Mouse (Mus musculus) CH12.LX (cell line): Measurements from ENCODE around the gene Cnih3. TPM values are rescaled to one million over a fixed set of nuclear protein-coding genes. Genes with fewer than 3 reads are reported as not detected.

Experiments
- DNase-seq: peaks from one replicate; pipeline ENCODE4 v3.0.0-alpha.2; 2013; ENCODE audit errors: extremely low read depth
- H3K27ac ChIP-seq: 2 replicates; pipeline ENCODE4 v1.5.1; 2012; ENCODE audit warnings: low read depth, mild to moderate bottlenecking, control low read depth, moderate library complexity; ENCODE audit not compliant: insufficient read depth
- H3K27me3 ChIP-seq: replicated peaks from 2 replicates; pipeline ENCODE3; 2012; ENCODE audit warnings: inconsistent platforms
- H3K36me3 ChIP-seq, 2 experiments: replicated peaks in 1 of 2; 2 replicates each; pipeline versions ENCODE3 to v1.6.1; 2012; ENCODE audit warnings: inconsistent platforms in 1 of 2, low read length in 1 of 2, mild to moderate bottlenecking in 1 of 2, mixed read lengths in 1 of 2, moderate library complexity in 1 of 2; ENCODE audit not compliant: control insufficient read depth in 1 of 2, insufficient read depth in 1 of 2
- H3K4me1 ChIP-seq, 2 experiments: 2 replicates each; pipeline ENCODE4 v1.6.1; 2012; ENCODE audit warnings: inconsistent platforms in 1 of 2, moderate library complexity in 1 of 2; ENCODE audit not compliant: insufficient read depth in 2 of 2, control insufficient read depth in 1 of 2
- H3K4me2 ChIP-seq: 2 replicates; pipeline ENCODE4 v1.6.1; 2012; ENCODE audit warnings: low read depth, mild to moderate bottlenecking, control low read depth; ENCODE audit not compliant: poor library complexity, insufficient read depth, severe bottlenecking
- H3K4me3 ChIP-seq, 3 experiments: fragments of 150-350 bp in 1 of 3; sonication (generic) in 1 of 3; replicated peaks in 1 of 3; 2 replicates each; pipeline versions ENCODE3 to v1.5.1; 2011 to 2012; ENCODE audit warnings: low read depth in 2 of 3, low read length in 2 of 3, mild to moderate bottlenecking in 2 of 3, moderate library complexity in 2 of 3, control low read depth in 1 of 3, improper control_type of control experiment in 1 of 3, inconsistent platforms in 1 of 3, mixed read lengths in 1 of 3; ENCODE audit not compliant: poor library complexity in 1 of 3
- H3K79me2 ChIP-seq: replicated peaks from 2 replicates; pipeline ENCODE4 v1.6.1; 2012; ENCODE audit warnings: mild to moderate bottlenecking, moderate library complexity; ENCODE audit not compliant: control insufficient read depth, poor library complexity, insufficient read depth, severe bottlenecking; ENCODE audit errors: extremely low read depth
- H3K9ac ChIP-seq: 2 replicates; pipeline ENCODE4 v1.6.1; 2012; ENCODE audit warnings: low read depth, mild to moderate bottlenecking, control low read depth, moderate library complexity; ENCODE audit not compliant: insufficient read depth
- H3K9me3 ChIP-seq: replicated peaks from 2 replicates; pipeline ENCODE3; 2012; ENCODE audit warnings: low read length, inconsistent platforms, mixed read lengths
- BHLHE40 ChIP-seq: IDR thresholded peaks from 2 replicates; pipeline ENCODE4 v1.6.1; 2011; ENCODE audit warnings: mild to moderate bottlenecking, low read depth, low read length, improper control_type of control experiment
- CHD2 ChIP-seq: IDR thresholded peaks from 2 replicates; pipeline ENCODE4 v1.6.1; 2011; ENCODE audit warnings: low read length, improper control_type of control experiment
- CTCF ChIP-seq, 2 experiments: IDR thresholded peaks in 1 of 2; conservative IDR thresholded peaks in 1 of 2; 2 replicates each; pipeline ENCODE4 v1.5.1; 2011 to 2012; ENCODE audit warnings: low read depth in 2 of 2, low read length in 2 of 2, improper control_type of control experiment in 1 of 2, inconsistent platforms in 1 of 2, mild to moderate bottlenecking in 1 of 2, moderate library complexity in 1 of 2
- E2F4 ChIP-seq: IDR thresholded peaks from 2 replicates; pipeline ENCODE4 v1.6.1; 2011; ENCODE audit warnings: low read depth, low read length, improper control_type of control experiment; ENCODE audit not compliant: insufficient replicate concordance
- EP300 ChIP-seq: IDR thresholded peaks from 2 replicates; pipeline ENCODE4 v1.6.1; 2011; ENCODE audit warnings: low read length, improper control_type of control experiment
- GABPA ChIP-seq: IDR thresholded peaks from 2 replicates; pipeline ENCODE4 v1.6.1; 2012; ENCODE audit warnings: low read depth, low read length, improper control_type of control experiment, inconsistent platforms; ENCODE audit not compliant: insufficient replicate concordance
- HCFC1 ChIP-seq: IDR thresholded peaks from 2 replicates; pipeline ENCODE4 v1.6.1; 2012; ENCODE audit warnings: low read depth, mild to moderate bottlenecking, inconsistent platforms, low read length, improper control_type of control experiment
- JUN ChIP-seq: IDR thresholded peaks from 2 replicates; pipeline ENCODE4 v1.6.1; 2011; ENCODE audit warnings: low read depth, mild to moderate bottlenecking, low read length, improper control_type of control experiment, moderate library complexity; ENCODE audit not compliant: insufficient read depth
- KAT2A ChIP-seq: IDR thresholded peaks from 2 replicates; pipeline ENCODE4 v1.6.1; 2012; ENCODE audit warnings: low read length, improper control_type of control experiment, inconsistent platforms; ENCODE audit not compliant: insufficient replicate concordance
- NELFE ChIP-seq: IDR thresholded peaks from 2 replicates; pipeline ENCODE4 v1.6.1; 2011; ENCODE audit warnings: low read depth, low read length, improper control_type of control experiment
- NRF1 ChIP-seq: IDR thresholded peaks from 2 replicates; pipeline ENCODE4 v1.6.1; 2014; ENCODE audit warnings: low read depth, mild to moderate bottlenecking, inconsistent platforms, low read length, improper control_type of control experiment, moderate library complexity
- PAX5 ChIP-seq: IDR thresholded peaks from 2 replicates; pipeline ENCODE4 v1.6.1; 2012; ENCODE audit warnings: low read length, inconsistent platforms, mixed read lengths
- POLR2AphosphoS2 ChIP-seq: IDR thresholded peaks from 2 replicates; pipeline ENCODE4 v1.6.1; 2011; ENCODE audit warnings: low read depth, low read length, improper control_type of control experiment
- RAD21 ChIP-seq: IDR thresholded peaks from 2 replicates; pipeline ENCODE4 v1.6.1; 2011; ENCODE audit warnings: low read depth, mild to moderate bottlenecking, low read length, improper control_type of control experiment, moderate library complexity
- RCOR1 ChIP-seq: conservative IDR thresholded peaks from 2 replicates; pipeline ENCODE4 v1.6.1; 2012; ENCODE audit warnings: low read depth, mild to moderate bottlenecking, inconsistent platforms, low read length, improper control_type of control experiment
- SIN3A ChIP-seq: IDR thresholded peaks from 2 replicates; pipeline ENCODE4 v1.6.1; 2012; ENCODE audit warnings: low read length, improper control_type of control experiment, inconsistent platforms
- TBP ChIP-seq: conservative IDR thresholded peaks from 2 replicates; pipeline ENCODE4 v1.6.1; 2011; ENCODE audit warnings: low read depth, low read length, improper control_type of control experiment
- TCF12 ChIP-seq: IDR thresholded peaks from 2 replicates; pipeline ENCODE4 v1.6.1; 2014; ENCODE audit warnings: low read depth, mild to moderate bottlenecking, inconsistent platforms, low read length, improper control_type of control experiment
- UBTF ChIP-seq: IDR thresholded peaks from 2 replicates; pipeline ENCODE4 v1.6.1; 2012; ENCODE audit warnings: low read depth, mild to moderate bottlenecking, inconsistent platforms, low read length, improper control_type of control experiment, moderate library complexity
- USF2 ChIP-seq: conservative IDR thresholded peaks from 2 replicates; pipeline ENCODE4 v1.6.1; 2011; ENCODE audit warnings: low read depth, low read length, improper control_type of control experiment
- ZC3H11A ChIP-seq: IDR thresholded peaks from 2 replicates; pipeline ENCODE4 v1.6.1; 2012; ENCODE audit warnings: low read depth, mild to moderate bottlenecking, inconsistent platforms, low read length, improper control_type of control experiment
- ZMIZ1 ChIP-seq: IDR thresholded peaks from 2 replicates; pipeline ENCODE4 v1.6.1; 2012; ENCODE audit warnings: low read depth, mild to moderate bottlenecking, inconsistent platforms, low read length, improper control_type of control experiment
- ZNF384 ChIP-seq: IDR thresholded peaks from 2 replicates; pipeline ENCODE4 v1.6.1; 2012; ENCODE audit warnings: low read depth, low read length, improper control_type of control experiment, inconsistent platforms
- dilution Hi-C: fragments of 300-500 bp; cut with MboI; formaldehyde crosslinking; loops from 2 replicates; pipeline ENCODE4 v1.14.3; 2020; ENCODE audit warnings: low sequenced_read_pairs; ENCODE audit not compliant: extremely low pct_unique_long_range_greater_than_20kb, extremely low pct_ligation_motif_present
- in situ Hi-C: fragments of 300-500 bp; cut with MboI; formaldehyde crosslinking; loops from 3 replicates; pipeline ENCODE4 v1.14.3; 2019; ENCODE audit warnings: low sequenced_read_pairs, low pct_ligation_motif_present, low pct_unique_long_range_greater_than_20kb, mixed read lengths
- polyA plus RNA-seq: library from polyadenylated mRNA; unstranded; fragments of >175 nt; gene quantifications from 2 replicates; pipeline ENCODE4 v1.2.1, GENCODE M21; 2012; ENCODE audit warnings: low read depth; ENCODE audit not compliant: insufficient read length
- total RNA-seq, 2 experiments: library from RNA; depleted of rRNA; stranded (reverse); fragments of 300-350 nt in 1 of 2; fragments of >200 nt in 1 of 2; gene quantifications; 2 replicates each; pipeline ENCODE4 v1.2.3; 2012 to 2014

The Cnih3 gene
- total and polyA plus RNA-seq, 3 experiments, result not detected

- no peak overlapping the region for H3K4me3 ChIP-seq
- H3K27ac ChIP-seq, result no peak overlapping the region
- TF ChIP-seq BHLHE40, result no peak
- no peak for TF ChIP-seq RAD21
- TF ChIP-seq GABPA, result no peak
- TF ChIP-seq NELFE, result no peak
- no peak for TF ChIP-seq RCOR1
- TF ChIP-seq TCF12, result no peak
- no peak for TF ChIP-seq EP300
- no peak for TF ChIP-seq SIN3A
- TF ChIP-seq HCFC1, result no peak
- TF ChIP-seq UBTF, result no peak
- H3K27me3 ChIP-seq, result no peaks in the 10 kb centered on the region
- no peak overlapping the region for H3K4me2 ChIP-seq
- in situ Hi-C loops, result no loop called here
- H3K36me3 ChIP-seq, result no peaks in the 10 kb centered on the region
- no peaks in the 10 kb centered on the region for H3K79me2 ChIP-seq
- no peak overlapping the region for H3K9ac ChIP-seq
- dilution Hi-C loops, result no loop called here
- no peaks in the 10 kb centered on the region for H3K9me3 ChIP-seq
- peaks cover 0 to 5% of the 10 kb centered on the region in 2 experiments; a peak in 1 of 4 replicates for H3K4me1 ChIP-seq
- no peak for DNase-seq
Observed at GRCm38 (mm10) chr1:181410647-181411254, 58.3 kb downstream of the Cnih3 start.

DNA sequence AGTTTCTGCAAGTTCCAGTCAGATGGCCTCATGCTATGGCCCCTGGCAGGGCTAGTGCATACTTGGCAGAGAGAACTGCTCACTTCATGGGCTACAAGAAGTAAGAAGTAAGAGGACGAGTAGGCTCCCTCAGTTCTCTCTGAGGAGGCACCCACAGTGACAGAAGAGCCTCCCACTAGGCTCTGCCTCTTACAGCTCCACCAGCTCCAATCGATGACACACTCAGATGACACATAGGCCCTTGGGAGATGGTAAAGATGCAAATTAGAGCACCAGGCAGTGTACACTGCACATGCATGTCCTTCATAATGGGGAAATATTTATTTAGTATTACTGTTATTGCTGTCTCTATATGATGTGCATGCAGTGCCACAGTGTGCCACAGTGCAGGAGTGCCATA is 62.6 kb downstream of the Cnih3 start:
- Histone ChIP-seq H3K9me3 (no peaks in the 10 kb centered on the region), H3K9ac (no peak overlapping the region), H3K36me3 (no peaks in the 10 kb centered on the region), H3K4me1 (peaks cover 3 to 5% of the 10 kb centered on the region in 2 experiments; a peak in 1 of 4 replicates), H3K27me3 (no peaks in the 10 kb centered on the region), H3K79me2 (no peaks in the 10 kb centered on the region), H3K4me3 (no peak overlapping the region), H3K27ac (no peak overlapping the region), H3K4me2 (no peak overlapping the region)
- dilution Hi-C loops (no loop called here), in situ Hi-C loops (no loop called here)
- peak; percentile 13 for DNase-seq
- TF ChIP-seq SIN3A (no peak), POLR2AphosphoS2 (no peak), ZNF384 (no peak), TBP (no peak), ZMIZ1 (no peak), NELFE (no peak), BHLHE40 (no peak), PAX5 (no peak), CHD2 (no peak), NRF1 (no peak), ZC3H11A (no peak), KAT2A (no peak), RAD21 (no peak), USF2 (no peak), GABPA (no peak), E2F4 (no peak), JUN (no peak), CTCF (conservative IDR thresholded peaks at IDR 0.05 in 1 of 2, IDR thresholded peaks at IDR 0.05 in 1 of 2; ENCODE audit: low read depth in 2 of 2, low read length in 2 of 2) (no peak)
